Mouse (Mus musculus) left cerebral cortex, postnatal 36 days (tissue): ENCODE results near the gene Olfr412. TPM values are rescaled to one million over a fixed set of nuclear protein-coding genes. Genes with fewer than 3 reads are reported as not detected.

Experiments
- DNase-seq, 2 experiments: peaks; one replicate each; pipeline ENCODE4 v3.0.0; 2021 to 2022; ENCODE audit warnings: low spot score in 2 of 2, mixed read lengths in 1 of 2
- intact Hi-C: fragments of 180-260 bp; cut with DNase I; formaldehyde crosslinking; loops from one replicate; pipeline ENCODE4 v1.15.1; 2025
- total RNA-seq, 2 experiments: library from RNA; stranded (reverse); gene quantifications; 2 replicates each; pipeline ENCODE4 v1.2.3; 2021

The Olfr412 gene
- total RNA-seq, 2 experiments from 2014 or later, result not detected

DNA sequence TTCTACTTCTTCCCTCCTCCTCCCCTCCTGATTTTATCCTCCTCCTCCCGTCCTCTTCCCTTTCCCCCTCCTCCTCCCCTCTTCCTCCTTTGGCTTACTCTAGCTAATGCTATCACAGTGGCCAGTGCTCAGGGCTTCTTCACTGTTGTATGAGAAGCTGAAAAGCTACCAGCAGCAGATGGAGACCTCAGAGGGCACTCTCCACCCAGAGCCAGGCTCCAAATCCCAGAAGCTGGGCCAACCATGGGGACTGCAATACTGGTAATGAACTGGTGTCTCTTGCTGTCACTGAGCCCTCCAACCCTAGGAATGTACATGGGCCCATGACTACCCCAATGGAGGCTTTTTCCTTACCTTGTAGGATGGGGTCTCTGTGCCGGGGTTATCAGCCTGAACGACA, 50.1 kb downstream of the Olfr412 start:
- DNase-seq, result no peak
- intact Hi-C loops, result no loop called here

GRCm38 (mm10) chr11:74412462-74412861, 50.6 kb downstream of the Olfr412 start:
- intact Hi-C loops, result no loop called here
- DNase-seq, result no peak

- intact Hi-C loops, result no loop called here
- no peak for DNase-seq
These were observed 51.6 kb downstream of the Olfr412 start for GRCm38 (mm10) chr11:74413449-74413972.

DNA sequence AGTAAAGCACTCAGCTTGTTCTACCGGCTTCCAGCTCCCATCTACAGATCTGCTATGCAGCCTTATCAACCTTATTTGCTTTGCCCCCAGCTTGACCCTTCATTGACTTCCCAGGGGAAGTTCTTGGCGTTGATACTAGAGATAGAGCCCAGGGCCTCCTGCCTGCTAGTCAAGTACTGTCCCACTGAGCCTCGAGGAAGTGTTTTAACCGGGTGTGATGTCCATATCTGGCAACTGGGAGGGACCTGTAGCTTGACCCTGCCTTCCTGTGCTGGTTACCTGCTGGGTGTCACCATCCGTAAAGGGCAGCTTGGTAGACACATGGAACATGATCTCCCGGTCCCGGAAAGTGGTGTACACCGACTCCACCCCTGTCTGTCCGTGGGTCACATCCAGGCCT, 52.2 kb downstream of the Olfr412 start:
- intact Hi-C loops, result no loop called here
- DNase-seq, result no peak

- intact Hi-C loops, result no loop called here
These were observed 53.9 kb downstream of the Olfr412 start for GRCm38 (mm10) chr11:74415736-74416135.

More at GRCm38 (mm10) chr11:74415736-74416135, 53.9 kb downstream of the Olfr412 start:
- no peak for DNase-seq

Other genes with a start within 250 kb of the Olfr412 start
- gene Olfr401, start 248.4 kb upstream of the Olfr412 start, total RNA-seq, result not detected
- not detected for gene Olfr402, start 208.5 kb upstream of the Olfr412 start, total RNA-seq
- gene Olfr403, start 175.8 kb upstream of the Olfr412 start, total RNA-seq, result not detected
- gene Olfr43, start 150.7 kb upstream of the Olfr412 start, total RNA-seq, result not detected
- not detected for gene Olfr406, start 102.3 kb upstream of the Olfr412 start, total RNA-seq
- gene Olfr59, start 78.3 kb upstream of the Olfr412 start, total RNA-seq, result not detected
- not detected for gene Olfr410, start 24.0 kb upstream of the Olfr412 start, total RNA-seq
- gene Olfr411, start 9.4 kb upstream of the Olfr412 start, total RNA-seq, result not detected
- gene Rap1gap2, start 248.8 kb downstream of the Olfr412 start, total RNA-seq, result 100 to 1,000 TPM; 179 to 210 TPM